Mouse (Mus musculus) adrenal gland, adult 2 months (tissue): Measurements from ENCODE around the gene Gnat2. TPM values are rescaled to one million over a fixed set of nuclear protein-coding genes. Genes with fewer than 3 reads are reported as not detected.

ENCODE experiments used
- DNase-seq: peaks from one replicate; pipeline ENCODE4 v3.0.0; 2021
- long read RNA-seq: library from polyadenylated mRNA; stranded (forward); transcript quantifications from one replicate; pipeline ENCODE4 v2.0.0, GENCODE M21; 2021
- polyA plus RNA-seq: library from polyadenylated mRNA; depleted of rRNA; stranded (reverse); fragments of >200 nt; gene quantifications from 2 replicates; pipeline ENCODE4 v1.2.3, GENCODE M21; 2012; rRNA removed
- total RNA-seq, 2 experiments: library from RNA; stranded (reverse); gene quantifications; 2 replicates each; pipeline ENCODE4 v1.2.3; 2021

The Gnat2 gene
- total RNA-seq, result 10 to 100 TPM; 12.3 to 13.1 TPM
- 7.9 and 10.1 TPM in 2 replicates for polyA plus RNA-seq
- long read RNA-seq, transcript Gnat2-201 (9 exons, 2,054 nt), result major isoform, 8 of 14 reads
- long read RNA-seq, partial matches to known transcripts, result 0 of 14 reads
- long read RNA-seq, other reads (novel, unspliced or antisense), result 6 of 14 reads

- peak; percentile 59 for DNase-seq
Observed at GRCm38 (mm10) chr3:108092536-108093115, at the start of gene Gnat2. Gene Gnat2 (plus strand): TSS chr3:108092789.

DNA sequence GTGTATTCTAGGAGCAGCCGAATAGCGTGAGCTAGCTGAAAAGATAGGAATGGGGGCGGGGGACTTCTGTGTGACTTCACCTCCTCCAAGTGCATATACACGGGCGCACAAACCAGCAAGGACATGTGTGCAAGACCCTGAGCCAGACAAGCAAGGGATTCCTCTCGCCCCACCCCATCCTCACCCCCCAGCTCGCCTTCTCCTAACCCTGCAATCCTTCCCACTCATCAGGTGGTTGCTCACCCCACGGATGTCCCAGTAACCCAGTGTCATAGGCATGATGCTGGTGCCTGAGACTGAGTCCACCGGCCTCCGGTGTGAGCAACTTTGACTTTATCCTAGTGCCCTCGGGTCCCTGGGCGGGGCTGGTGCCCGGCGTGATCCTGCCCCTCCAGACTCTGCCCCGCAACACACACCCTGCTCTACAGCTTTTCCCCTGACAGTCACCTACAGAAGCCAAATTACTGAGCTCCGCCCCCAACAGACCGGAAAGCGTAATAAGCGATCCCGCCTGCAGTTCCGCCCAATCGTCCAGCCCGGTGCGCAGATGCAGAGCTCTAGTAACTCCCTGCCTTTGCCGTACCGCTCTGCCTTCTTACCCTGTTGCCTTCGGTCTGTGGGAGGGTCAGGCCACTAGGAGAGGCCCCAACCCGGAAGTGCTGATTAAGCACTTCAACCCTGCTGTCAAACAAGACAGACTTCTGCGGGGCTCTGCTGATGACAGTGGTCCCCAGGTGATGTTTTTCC lies 48.0 kb upstream of the Gnat2 start, which contains the start of gene Gstm4:
Gstm4 (minus strand) TSS at position 501 of the 747 bp plus-strand sequence.
- peak; percentile 94 for DNase-seq

- no peak for DNase-seq
Observed at GRCm38 (mm10) chr3:108046944-108047655, 45.5 kb upstream of the Gnat2 start.

- DNase-seq, result no peak
Observed at GRCm38 (mm10) chr3:108048306-108048705, 44.3 kb upstream of the Gnat2 start.

GRCm38 (mm10) chr3:108050493-108050892 lies 42.1 kb upstream of the Gnat2 start:
- no peak for DNase-seq

DNA sequence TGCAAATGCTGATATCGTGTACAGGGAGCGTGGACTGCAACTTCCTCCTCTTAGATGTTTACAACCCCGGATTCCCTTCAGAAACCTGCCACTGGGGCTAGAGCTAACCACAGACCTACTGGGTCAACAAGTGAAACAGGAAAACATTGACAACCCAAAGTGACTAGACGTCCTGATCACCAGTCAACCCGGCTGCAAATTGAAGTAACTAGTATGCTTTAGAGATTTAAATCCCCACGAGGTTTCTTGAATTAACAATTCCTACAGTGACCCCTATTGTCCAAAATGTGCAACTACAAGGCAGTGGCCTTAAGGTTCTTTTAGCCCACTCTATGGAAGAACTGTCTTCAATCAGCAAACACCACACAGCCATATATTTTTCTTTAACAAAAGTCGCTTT lies 31.2 kb upstream of the Gnat2 start:
- DNase-seq, result peak; percentile 39

DNA sequence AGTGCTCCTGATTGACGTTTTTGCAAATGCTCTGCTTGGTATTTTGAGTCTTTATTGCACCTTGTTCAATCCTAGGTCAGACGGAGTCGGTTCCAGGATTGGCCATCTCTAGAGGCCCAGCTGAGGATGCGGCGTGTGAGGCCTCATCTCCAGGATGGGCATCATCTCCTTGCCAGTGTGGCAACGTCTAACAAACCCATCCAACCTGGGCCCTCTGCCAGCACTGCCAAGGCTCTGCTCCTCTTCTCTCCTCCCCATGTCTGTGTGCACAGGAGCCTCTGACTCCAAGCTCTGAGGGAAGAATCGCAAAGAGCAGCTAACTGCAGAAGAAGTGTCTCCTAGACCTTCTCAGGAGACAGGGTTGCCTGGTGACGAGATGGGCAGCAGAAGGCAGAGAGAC lies 29.9 kb upstream of the Gnat2 start:
- peak; percentile 33 for DNase-seq

DNA sequence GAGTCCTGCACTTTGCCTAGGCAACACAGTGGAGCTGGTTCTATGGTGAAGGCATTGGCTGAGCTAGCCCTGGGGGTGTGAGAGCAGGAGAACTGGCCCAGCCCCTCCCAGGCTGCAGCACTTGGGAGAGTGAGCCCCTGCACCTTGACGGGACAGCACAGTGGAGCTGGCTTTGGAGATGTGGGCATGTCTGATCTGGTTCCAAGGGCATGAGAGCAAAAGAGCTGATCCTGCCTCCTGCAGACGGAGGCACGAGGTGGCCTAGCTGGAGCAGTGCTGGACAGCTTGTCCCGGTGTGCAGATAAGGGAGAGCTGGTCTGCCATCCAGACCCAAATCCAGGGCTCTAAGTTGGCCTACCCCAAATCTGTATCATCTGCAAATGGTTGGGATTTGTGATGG lies 27.9 kb upstream of the Gnat2 start:
- peak; percentile 33 for DNase-seq

DNA sequence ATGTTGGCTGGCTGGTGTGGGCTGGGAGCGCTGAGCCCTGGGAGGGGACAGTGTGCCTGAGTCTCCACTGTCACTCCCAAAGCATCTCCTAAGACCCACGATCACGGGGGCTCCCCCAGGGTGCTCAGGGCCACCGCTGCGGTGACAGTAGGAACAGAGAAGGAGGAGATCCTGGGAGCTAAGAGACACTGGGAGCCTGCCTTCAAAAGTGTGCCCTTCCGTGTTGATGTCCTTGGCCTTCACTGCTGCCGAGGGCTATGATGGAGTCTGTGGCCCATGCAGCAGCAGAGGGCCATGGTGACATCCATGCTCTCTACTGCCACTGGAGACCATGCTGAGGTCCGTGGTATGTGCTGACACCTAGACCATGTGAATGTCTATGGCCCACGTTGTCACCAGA lies 27.0 kb upstream of the Gnat2 start:
- DNase-seq, result peak; percentile 52

DNA sequence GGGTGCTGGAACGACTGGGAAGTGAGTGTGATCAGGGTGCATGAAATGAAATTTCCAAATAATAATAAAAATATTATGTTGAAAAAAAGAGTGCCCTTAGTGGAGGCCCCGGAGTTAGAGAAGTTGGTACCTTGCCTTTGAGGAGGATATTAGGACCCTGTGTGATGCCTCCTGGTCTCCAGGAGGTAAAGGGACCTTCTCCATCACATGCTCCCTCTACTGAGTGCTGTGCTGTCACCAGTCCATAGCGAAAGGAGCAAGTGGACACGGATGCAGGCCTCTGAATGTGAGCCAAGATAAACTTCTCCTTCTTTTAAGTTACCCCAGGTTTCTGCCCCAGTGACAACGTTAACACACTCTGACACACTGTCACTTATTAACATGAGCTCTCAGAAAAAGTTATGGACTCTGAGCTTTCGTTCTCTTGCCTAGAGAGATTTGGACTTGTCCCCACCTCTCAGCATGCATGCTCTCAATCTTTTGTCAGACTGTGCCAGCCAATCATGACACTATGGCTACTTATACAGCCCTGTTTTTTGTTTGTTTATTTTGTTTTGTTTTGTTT lies 25.1 kb upstream of the Gnat2 start:
- no peak for DNase-seq

DNA sequence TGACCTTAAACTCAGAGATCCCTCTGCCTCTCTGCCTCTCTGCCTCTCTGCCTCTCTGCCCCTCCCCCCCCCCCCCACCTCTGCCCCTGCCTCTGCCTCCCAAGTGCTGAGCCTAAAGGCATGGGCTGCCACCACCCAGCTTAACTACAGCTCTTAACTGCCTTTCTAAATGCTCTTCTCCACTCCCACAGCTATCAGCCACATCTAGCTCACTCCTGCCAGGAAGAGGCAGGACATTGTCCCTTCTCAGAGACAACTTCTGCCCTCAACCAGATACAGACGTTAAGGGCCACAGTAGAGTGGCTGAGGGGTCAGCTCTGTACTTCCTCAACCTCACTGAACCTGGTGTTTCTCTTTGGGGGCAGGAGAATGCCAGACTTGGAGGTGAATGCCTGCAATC lies 23.8 kb upstream of the Gnat2 start:
- no peak for DNase-seq

- DNase-seq, result peak; percentile 68
Observed at GRCm38 (mm10) chr3:108069231-108069870, 23.2 kb upstream of the Gnat2 start.

GRCm38 (mm10) chr3:108070295-108071293 lies 22.0 kb upstream of the Gnat2 start:
- DNase-seq, result peak; percentile 82

DNA sequence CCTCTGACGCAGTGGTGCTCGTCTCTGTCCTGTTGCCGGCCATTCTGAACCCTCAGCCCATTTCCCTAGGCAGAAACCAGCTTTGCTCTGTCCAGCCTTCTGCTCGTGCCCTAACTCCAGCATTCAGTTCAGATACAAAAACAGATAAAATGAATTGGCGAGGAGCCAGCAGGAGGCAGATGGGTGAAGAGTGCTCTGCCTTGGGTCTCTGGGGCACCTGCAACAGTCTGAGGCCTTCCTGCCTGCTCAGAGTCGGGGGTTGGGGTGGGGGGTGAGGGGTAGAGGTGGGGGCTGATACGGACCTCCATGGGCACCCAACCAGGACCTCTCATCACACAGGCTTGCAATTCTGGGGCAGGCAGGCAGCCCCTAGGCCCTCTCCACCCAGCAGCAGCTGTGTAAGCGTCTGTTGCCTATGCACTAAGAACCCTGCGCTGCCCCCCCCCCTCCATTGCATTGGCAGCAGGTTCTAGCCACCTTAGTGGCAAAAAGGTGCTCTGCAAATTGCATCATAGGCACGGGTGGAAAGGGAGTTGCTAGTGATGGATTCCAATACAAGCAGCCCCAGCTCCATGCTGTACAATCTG lies 19.5 kb upstream of the Gnat2 start:
- DNase-seq, result peak; percentile 35

- DNase-seq, result no peak
Observed at GRCm38 (mm10) chr3:108076836-108077235, 15.8 kb upstream of the Gnat2 start.

- DNase-seq, result peak; percentile 25
Observed at GRCm38 (mm10) chr3:108081681-108082080, 10.9 kb upstream of the Gnat2 start.

DNA sequence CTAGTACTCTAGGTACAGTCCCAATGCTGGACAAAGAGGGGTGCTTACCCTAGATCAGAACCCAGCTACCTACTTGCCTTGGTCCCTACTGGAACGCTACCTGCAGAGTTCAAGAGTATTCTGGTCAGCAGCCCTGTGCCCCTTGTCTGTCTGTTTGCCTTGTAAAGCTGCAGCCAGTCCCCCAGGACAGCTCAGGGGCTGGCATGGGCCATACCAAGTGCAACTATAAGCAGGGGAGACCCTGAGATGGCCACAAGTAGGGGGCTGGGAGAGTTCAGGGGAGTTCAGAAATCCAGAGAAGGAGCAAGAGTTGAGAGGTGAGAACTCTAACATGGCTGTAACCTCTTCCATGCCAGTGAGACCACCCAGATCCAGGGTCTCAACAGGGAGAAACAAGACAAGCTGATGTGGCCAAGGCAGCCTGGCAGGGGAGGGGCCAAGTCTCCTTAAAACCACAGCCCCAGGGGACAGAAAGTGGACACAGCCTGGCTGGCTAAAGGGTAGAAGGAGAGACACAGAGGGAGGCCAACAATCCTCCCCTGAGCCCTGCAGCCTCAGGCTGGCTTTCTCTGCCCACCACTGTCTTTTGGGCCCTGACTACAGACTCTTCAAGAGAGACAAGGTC lies 10.2 kb upstream of the Gnat2 start:
- DNase-seq, result peak; percentile 43

- DNase-seq, result no peak
Observed at GRCm38 (mm10) chr3:108083161-108083560, 9.4 kb upstream of the Gnat2 start.

- DNase-seq, result peak; percentile 31
Observed at GRCm38 (mm10) chr3:108083904-108084407, 8.6 kb upstream of the Gnat2 start.
